Mouse (Mus musculus): ENCODE data around the gene Larp4b. TPM values are rescaled to one million over a fixed set of nuclear protein-coding genes. Genes with fewer than 3 reads are reported as not detected.
A peak's percentile ranks its signal among the peaks of the same experiment; 100 is the strongest.
"Not testable (repeated sequence)": the region's sequence is repeated elsewhere in the genome, so short reads cannot be mapped to it uniquely, and the experiment has no call there.

The Larp4b gene
- 38.3 and 43.4 TPM in 2 replicates for polyA plus RNA-seq (2016; fragmentation: Nextera tagmentation; extraction: Ambion mirVana)

- no peaks in the 10 kb centered on the region for H3K9me3 ChIP-seq
- under 1% methylated on average over 81 of the region's 92 CpGs for WGBS
- H3K27ac ChIP-seq (replicated peaks): peak within 1 kb of the TSS; percentile 93
- ATAC-seq (ENCODE audit: low FRiP score, low read depth): peak; percentile 100
- H3K9ac ChIP-seq (replicated peaks): peak within 1 kb of the TSS; percentile 97
- H3K27me3 ChIP-seq: no peaks in the 10 kb centered on the region
- peak within 1 kb of the TSS; percentile 94 for H3K4me2 ChIP-seq (replicated peaks)
- peak within 1 kb of the TSS; percentile 100 for H3K4me3 ChIP-seq
- H3K36me3 ChIP-seq: no peaks in the 10 kb centered on the region
- peaks cover 11% of the 10 kb centered on the region for H3K4me1 ChIP-seq
These were observed at the start of gene Larp4b for GRCm38 (mm10) chr13:9093316-9094155. Gene Larp4b (plus strand): TSS chr13:9093881.

- H3K4me3 ChIP-seq: no peak overlapping the region
- no peak overlapping the region for H3K9ac ChIP-seq (replicated peaks)
- no peak for ATAC-seq (ENCODE audit: low FRiP score, low read depth)
- no peaks in the 10 kb centered on the region for H3K27me3 ChIP-seq
- no peaks in the 10 kb centered on the region for H3K4me1 ChIP-seq
- 100% methylated on average over 1 of the region's 1 CpGs for WGBS
- no peak overlapping the region for H3K27ac ChIP-seq (replicated peaks)
- no peak overlapping the region for H3K4me2 ChIP-seq (replicated peaks)
- no peaks in the 10 kb centered on the region for H3K36me3 ChIP-seq
- 0 out of 2 replicates have a peak, but pooled peaks cover 2% of the 10 kb centered on the region for H3K9me3 ChIP-seq
These were observed 49.0 kb upstream of the Larp4b start for GRCm38 (mm10) chr13:9044731-9045130.

DNA sequence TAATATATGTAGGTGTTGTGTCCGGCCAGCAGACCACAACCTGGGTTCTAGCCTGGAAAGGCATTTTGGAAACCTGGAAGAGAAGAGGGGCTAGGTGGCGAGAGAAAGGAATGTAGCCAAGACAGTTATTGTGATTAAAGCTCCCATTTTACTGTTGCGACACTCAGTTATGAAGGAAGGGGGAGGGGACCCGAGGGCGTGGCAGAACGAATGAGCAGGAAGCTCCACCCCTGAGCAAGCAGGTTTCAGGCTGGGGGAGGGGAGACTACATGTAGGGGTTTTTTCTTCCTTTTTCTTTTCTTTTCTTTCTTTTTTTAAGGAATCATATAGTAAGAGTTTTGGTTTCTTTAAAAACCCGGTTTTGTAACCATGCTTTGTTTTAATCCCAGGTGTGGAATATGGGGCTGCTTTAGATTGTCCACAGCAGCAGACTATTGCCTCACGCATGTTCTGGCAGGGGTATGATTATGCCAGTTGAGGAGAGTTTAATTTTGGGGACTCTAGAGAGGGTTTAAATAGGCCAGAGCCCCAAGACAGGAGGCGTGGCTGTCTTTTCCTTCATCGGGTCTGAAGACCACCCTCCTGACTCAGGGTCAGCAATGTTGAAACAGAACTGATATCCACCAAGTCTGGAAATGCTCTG, 41.5 kb upstream of the Larp4b start:
- H3K27me3 ChIP-seq; H3K4me1 ChIP-seq; H3K9ac ChIP-seq (replicated peaks); H3K4me2 ChIP-seq (replicated peaks); H3K4me3 ChIP-seq; ATAC-seq (ENCODE audit: low FRiP score, low read depth); H3K36me3 ChIP-seq; H3K27ac ChIP-seq (replicated peaks); H3K9me3 ChIP-seq: not testable (repeated sequence)
- 74% methylated on average over 10 of the region's 10 CpGs for WGBS

- Histone ChIP-seq H3K27ac (replicated peaks) (no peak overlapping the region), H3K36me3 (no peaks in the 10 kb centered on the region), H3K4me1 (no peaks in the 10 kb centered on the region), H3K4me2 (replicated peaks) (no peak overlapping the region), H3K9ac (replicated peaks) (no peak overlapping the region), H3K4me3 (no peak overlapping the region), H3K27me3 (no peaks in the 10 kb centered on the region), H3K9me3 (no peaks in the 10 kb centered on the region)
- no peak for ATAC-seq (ENCODE audit: low FRiP score, low read depth)
- WGBS: 69% methylated on average over 1 of the region's 1 CpGs
These were observed 36.4 kb upstream of the Larp4b start for GRCm38 (mm10) chr13:9057277-9057676.

GRCm38 (mm10) chr13:9058706-9059105, 35.0 kb upstream of the Larp4b start:
- H3K27me3 ChIP-seq: no peaks in the 10 kb centered on the region
- H3K4me2 ChIP-seq (replicated peaks): no peak overlapping the region
- WGBS: 90% methylated on average over 4 of the region's 4 CpGs
- H3K9me3 ChIP-seq: no peaks in the 10 kb centered on the region
- no peak overlapping the region for H3K9ac ChIP-seq (replicated peaks)
- H3K4me1 ChIP-seq: no peaks in the 10 kb centered on the region
- no peak overlapping the region for H3K27ac ChIP-seq (replicated peaks)
- no peaks in the 10 kb centered on the region for H3K36me3 ChIP-seq
- no peak for ATAC-seq (ENCODE audit: low FRiP score, low read depth)
- no peak overlapping the region for H3K4me3 ChIP-seq

GRCm38 (mm10) chr13:9061394-9061793, 32.3 kb upstream of the Larp4b start:
- Histone ChIP-seq H3K27ac (replicated peaks) (no peak overlapping the region), H3K9me3 (no peaks in the 10 kb centered on the region), H3K9ac (replicated peaks) (no peak overlapping the region), H3K4me1 (no peaks in the 10 kb centered on the region; the same call in 1 of the 2 replicates), H3K27me3 (no peaks in the 10 kb centered on the region), H3K4me2 (replicated peaks) (no peak overlapping the region), H3K4me3 (no peak overlapping the region), H3K36me3 (no peaks in the 10 kb centered on the region)
- 57% methylated on average over 4 of the region's 4 CpGs for WGBS
- ATAC-seq (ENCODE audit: low FRiP score, low read depth): no peak

GRCm38 (mm10) chr13:9064196-9064595, 29.5 kb upstream of the Larp4b start:
- WGBS: 92% methylated on average over 2 of the region's 2 CpGs
- ATAC-seq (ENCODE audit: low FRiP score, low read depth): no peak
- H3K4me2 ChIP-seq (replicated peaks): no peak overlapping the region

GRCm38 (mm10) chr13:9066107-9066506, 27.6 kb upstream of the Larp4b start:
- no peak overlapping the region for H3K9ac ChIP-seq (replicated peaks)
- no peak overlapping the region for H3K4me2 ChIP-seq (replicated peaks)
- no peak overlapping the region for H3K27ac ChIP-seq (replicated peaks)
- no peak for ATAC-seq (ENCODE audit: low FRiP score, low read depth)
- no peaks in the 10 kb centered on the region for H3K9me3 ChIP-seq
- no peak overlapping the region for H3K4me3 ChIP-seq
- H3K27me3 ChIP-seq: no peaks in the 10 kb centered on the region
- H3K4me1 ChIP-seq: no peaks in the 10 kb centered on the region; the same call in 1 of the 2 replicates
- no peaks in the 10 kb centered on the region for H3K36me3 ChIP-seq
- WGBS: 66% methylated on average over 5 of the region's 5 CpGs

More at GRCm38 (mm10) chr13:9064196-9064595, 29.5 kb upstream of the Larp4b start:
- Histone ChIP-seq H3K4me3 (no peak overlapping the region), H3K27me3 (no peaks in the 10 kb centered on the region), H3K9me3 (no peaks in the 10 kb centered on the region), H3K27ac (replicated peaks) (no peak overlapping the region), H3K9ac (replicated peaks) (no peak overlapping the region), H3K36me3 (no peaks in the 10 kb centered on the region), H3K4me1 (no peaks in the 10 kb centered on the region; the same call in 1 of the 2 replicates)

DNA sequence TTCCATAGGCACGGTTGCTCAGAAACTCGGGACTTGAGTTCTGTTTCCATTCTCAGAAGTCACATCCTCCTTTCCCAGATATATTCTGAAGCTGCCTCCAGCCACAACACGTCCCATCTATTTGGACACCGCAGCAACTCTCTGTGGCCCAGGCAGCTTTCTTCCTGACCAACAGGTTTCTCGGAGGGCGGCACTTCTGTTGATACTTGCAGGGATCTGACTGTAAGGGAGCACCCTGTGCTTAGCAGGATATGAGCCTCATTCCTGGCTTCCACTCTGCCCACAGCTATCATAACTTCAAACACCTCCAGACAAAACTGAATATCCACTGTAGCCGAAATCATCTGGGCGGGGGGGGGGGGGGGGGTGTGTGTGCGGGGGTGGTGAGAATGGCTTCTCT, 22.7 kb upstream of the Larp4b start:
- 89% methylated on average over 8 of the region's 9 CpGs for WGBS
- H3K9me3 ChIP-seq: no peaks in the 10 kb centered on the region
- H3K36me3 ChIP-seq: no peaks in the 10 kb centered on the region
- H3K27ac ChIP-seq (replicated peaks): no peak overlapping the region
- H3K9ac ChIP-seq (replicated peaks): no peak overlapping the region
- no peaks in the 10 kb centered on the region; the same call in 1 of the 2 replicates for H3K4me1 ChIP-seq
- H3K4me2 ChIP-seq (replicated peaks): no peak overlapping the region
- no peak for ATAC-seq (ENCODE audit: low FRiP score, low read depth)
- H3K4me3 ChIP-seq: no peak overlapping the region
- H3K27me3 ChIP-seq: no peaks in the 10 kb centered on the region

DNA sequence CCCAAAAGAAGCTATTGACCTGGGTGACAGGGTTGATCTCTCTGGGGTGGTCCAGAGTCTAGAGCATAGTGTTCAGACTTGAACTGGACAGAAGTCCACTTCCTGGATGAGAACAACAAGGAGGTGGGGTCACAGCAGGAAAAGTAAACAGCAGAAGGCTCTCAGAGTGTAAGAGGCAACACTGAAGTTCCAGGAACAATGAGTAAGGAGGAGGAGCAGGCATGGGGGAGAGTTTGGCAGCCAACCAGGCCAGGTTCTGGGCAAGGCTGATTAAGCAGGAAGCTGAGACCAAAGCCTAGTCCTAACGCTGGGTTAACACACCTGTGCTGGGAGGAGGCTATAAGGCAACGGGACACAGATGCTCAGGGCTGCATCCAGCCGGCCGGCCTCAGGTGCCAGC, 19.9 kb upstream of the Larp4b start:
- Histone ChIP-seq H3K4me2 (replicated peaks) (no peak overlapping the region), H3K27me3 (no peaks in the 10 kb centered on the region), H3K4me3 (no peak overlapping the region), H3K27ac (replicated peaks) (no peak overlapping the region), H3K4me1 (no peaks in the 10 kb centered on the region), H3K9ac (replicated peaks) (no peak overlapping the region), H3K9me3 (no peaks in the 10 kb centered on the region), H3K36me3 (no peaks in the 10 kb centered on the region)
- no peak for ATAC-seq (ENCODE audit: low FRiP score, low read depth)
- 71% methylated on average over 4 of the region's 4 CpGs for WGBS

DNA sequence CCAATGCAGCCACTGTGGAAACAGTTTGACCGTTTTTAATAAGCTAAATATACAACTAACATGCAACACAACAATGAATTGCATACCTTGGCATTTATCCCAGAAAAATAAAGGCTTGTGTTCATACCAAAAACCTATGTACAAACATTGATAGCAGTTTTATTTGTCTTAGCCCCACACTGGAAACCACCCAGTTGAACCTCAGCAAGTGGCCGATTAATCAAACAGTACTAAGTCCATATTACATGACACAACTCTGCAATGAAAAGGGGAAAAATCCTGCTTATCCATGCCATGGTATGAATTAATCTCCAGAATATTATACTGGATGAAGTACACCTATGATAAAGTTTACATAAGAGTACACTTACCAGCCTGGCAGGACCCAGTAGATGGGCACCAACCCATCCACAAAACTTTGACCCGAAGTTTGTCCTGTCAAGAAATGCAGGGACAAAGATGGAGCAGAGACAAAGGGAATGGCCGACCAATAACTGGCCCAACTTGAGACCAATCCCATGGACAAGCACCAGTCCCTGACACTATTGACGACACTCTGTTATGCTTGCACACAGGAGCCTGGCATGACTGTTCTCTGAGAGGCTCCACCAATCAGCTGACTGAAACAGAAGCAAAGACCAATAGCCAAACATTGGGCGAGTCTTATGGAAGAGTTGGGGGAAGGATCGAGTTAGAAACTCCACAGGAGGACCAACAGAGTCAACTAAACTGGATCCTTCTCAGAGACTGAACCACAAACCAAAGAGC, 17.7 kb upstream of the Larp4b start:
- Histone ChIP-seq H3K36me3 (no peaks in the 10 kb centered on the region), H3K9ac (replicated peaks) (no peak overlapping the region), H3K4me3 (no peak overlapping the region), H3K4me2 (replicated peaks) (no peak overlapping the region), H3K27me3 (no peaks in the 10 kb centered on the region), H3K4me1 (no peaks in the 10 kb centered on the region), H3K27ac (replicated peaks) (no peak overlapping the region), H3K9me3 (no peaks in the 10 kb centered on the region)
- 89% methylated on average over 7 of the region's 7 CpGs for WGBS
- no peak for ATAC-seq (ENCODE audit: low FRiP score, low read depth)

Data from midbrain, embryonic 12.5 days (tissue).